Comparison of ENCODE assay signal across 10 mouse cellular contexts in genomic region chr10:42859781-42860158, GRCm38 (mm10). TPM values are rescaled to one million over a fixed set of nuclear protein-coding genes. Genes with fewer than 3 reads are reported as not detected.
DNase-seq lines count a peak whose midpoint lies in the region; ATAC-seq and TF ChIP-seq lines count a peak whose summit lies in the region.
"Had no signal": no experiment of that assay in that cellular context is flagged by ENCODE, and none has a peak within 500 bp of the region (broad histone marks: within the 10 kb centered on the region; RNA-seq: fewer than 3 reads in every experiment).

No protein-coding gene starts in this region.

- intact Hi-C loops in gastrocnemius, adult 2 months (cut with DNase I), result no loop called here
- intact Hi-C loops in gastrocnemius, postnatal 14 days (cut with DNase I; ENCODE audit: low total_unique reads), result no loop called here

- no peaks in the 10 kb centered on the region for H3K9me3 ChIP-seq in forebrain, embryonic 15.5 days
- H3K9me3 ChIP-seq in limb, embryonic 13.5 days, result no peaks in the 10 kb centered on the region
- H3K9me3 ChIP-seq in neural tube, embryonic 12.5 days, result no peaks in the 10 kb centered on the region
- peaks cover 5% of the 10 kb centered on the region; the same call in 1 of the 2 replicates for H3K9me3 ChIP-seq in heart, embryonic 10.5 days
- H3K9me3 ChIP-seq: limb, embryonic 15.5 days had no signal

- peaks cover 8% of the 10 kb centered on the region; the same call in 1 of the 2 replicates for H3K27me3 ChIP-seq in forebrain, embryonic 15.5 days
- H3K27me3 ChIP-seq in limb, embryonic 13.5 days, result 0 out of 2 replicates have a peak, but pooled peaks cover 6% of the 10 kb centered on the region
- no peaks in the 10 kb centered on the region for H3K27me3 ChIP-seq in neural tube, embryonic 12.5 days (replicated peaks)
- no peaks in the 10 kb centered on the region for H3K27me3 ChIP-seq in heart, embryonic 10.5 days (ENCODE audit: insufficient read depth, poor library complexity, severe bottlenecking)

- DNase-seq in gastrocnemius, adult 2 months, result no peak
- DNase-seq in gastrocnemius, postnatal 14 days, result no peak
- DNase-seq in heart, embryonic 10.5 days (ENCODE audit: low spot score), result no peak
- DNase-seq in right cerebral cortex, postnatal 4 days, result no peak
- no peak for DNase-seq in ovary, adult 18-20 months (ENCODE audit: low spot score)
- DNase-seq: lung, postnatal 14 days had no signal

- peak overlapping the region; percentile 56 for H3K4me2 ChIP-seq in forebrain, embryonic 15.5 days (replicated peaks)
- H3K4me2 ChIP-seq in limb, embryonic 13.5 days (replicated peaks), result peak overlapping the region; percentile 55
- peak overlapping the region; percentile 51 for H3K4me2 ChIP-seq in neural tube, embryonic 12.5 days (replicated peaks)

- H3K4me3 ChIP-seq in gastrocnemius, adult 2 months, result no peak overlapping the region
- H3K4me3 ChIP-seq in forebrain, embryonic 15.5 days, result no peak overlapping the region
- no peak overlapping the region for H3K4me3 ChIP-seq in limb, embryonic 13.5 days
- H3K4me3 ChIP-seq in neural tube, embryonic 12.5 days, result no peak overlapping the region
- H3K4me3 ChIP-seq in heart, embryonic 10.5 days, result no peak overlapping the region

- ATAC-seq in forebrain, embryonic 15.5 days (replicated peaks), result peak; percentile 12; the same call in 1 of the 2 replicates
- ATAC-seq in limb, embryonic 13.5 days (ENCODE audit: low FRiP score, low read depth), result no peak
- ATAC-seq in neural tube, embryonic 12.5 days (ENCODE audit: low FRiP score, low read depth), result peak; percentile 39

- no peaks in the 10 kb centered on the region for H3K36me3 ChIP-seq in forebrain, embryonic 15.5 days
- H3K36me3 ChIP-seq in limb, embryonic 13.5 days, result no peaks in the 10 kb centered on the region
- no peaks in the 10 kb centered on the region for H3K36me3 ChIP-seq in neural tube, embryonic 12.5 days
- no peaks in the 10 kb centered on the region for H3K36me3 ChIP-seq in heart, embryonic 10.5 days
- H3K36me3 ChIP-seq: limb, embryonic 15.5 days had no signal

- H3K27ac ChIP-seq in gastrocnemius, adult 2 months, result peak overlapping the region; percentile 70; the same call in 1 of the 2 replicates
- H3K27ac ChIP-seq in forebrain, embryonic 15.5 days (replicated peaks), result peak overlapping the region; percentile 86
- no peak overlapping the region for H3K27ac ChIP-seq in limb, embryonic 13.5 days
- peak overlapping the region; percentile 47; the same call in 1 of the 2 replicates for H3K27ac ChIP-seq in neural tube, embryonic 12.5 days
- no peak overlapping the region for H3K27ac ChIP-seq in heart, embryonic 10.5 days
- H3K27ac ChIP-seq: limb, embryonic 15.5 days had no signal

- 51% methylated on average over 2 of the region's 2 CpGs for WGBS in forebrain, embryonic 15.5 days
- 10% methylated on average over 2 of the region's 2 CpGs for WGBS in limb, embryonic 13.5 days
- WGBS in neural tube, embryonic 12.5 days, result 50% methylated on average over 2 of the region's 2 CpGs
- WGBS in heart, embryonic 10.5 days, result 45% methylated on average over 2 of the region's 2 CpGs

- peaks cover 55% of the 10 kb centered on the region for H3K4me1 ChIP-seq in forebrain, embryonic 15.5 days
- H3K4me1 ChIP-seq in limb, embryonic 13.5 days, result peaks cover 48% of the 10 kb centered on the region
- peaks cover 26% of the 10 kb centered on the region for H3K4me1 ChIP-seq in neural tube, embryonic 12.5 days
- H3K4me1 ChIP-seq in heart, embryonic 10.5 days, result peaks cover 11% of the 10 kb centered on the region

- peak overlapping the region; percentile 53 for H3K9ac ChIP-seq in forebrain, embryonic 15.5 days (replicated peaks)
- H3K9ac ChIP-seq in limb, embryonic 13.5 days, result no peak overlapping the region
- no peak overlapping the region for H3K9ac ChIP-seq in neural tube, embryonic 12.5 days
- H3K9ac ChIP-seq: limb, embryonic 15.5 days had no signal

- TF ChIP-seq CTCF in gastrocnemius, adult 2 months (IDR thresholded peaks at IDR 0.05), result no peak

RNA-seq across cellular contexts. Expression of gene Scml4, which starts 0.4 kb away (rescaled TPM):
- under 1 TPM; 0.46 to 0.59 TPM for total RNA-seq in gastrocnemius, adult 2 months (2021)
- 1 to 10 TPM; 2.0 to 2.8 TPM for total RNA-seq in gastrocnemius, postnatal 14 days (2021)
- 9.2 and 9.6 TPM in 2 replicates for polyA plus RNA-seq in forebrain, embryonic 15.5 days (2015; fragmentation: Nextera tagmentation; extraction: Ambion mirVana)
- 0.92 and 1.3 TPM in 2 replicates for polyA plus RNA-seq in limb, embryonic 13.5 days (2015; fragmentation: Nextera tagmentation; extraction: Ambion mirVana)
- polyA plus RNA-seq in neural tube, embryonic 12.5 days (2016; fragmentation: Nextera tagmentation; extraction: Ambion mirVana), result 2.8 and 3.0 TPM in 2 replicates
- polyA plus RNA-seq in heart, embryonic 10.5 days (2016; fragmentation: Nextera tagmentation; extraction: Ambion mirVana), result 0.79 and 1.0 TPM in 2 replicates

Comparison
In these comparisons a context has a peak if more than half of its experiments do, and no peak if none do; other contexts are left out.
1. H3K27ac ChIP-seq: peak in gastrocnemius, adult 2 months (single experiment), forebrain, embryonic 15.5 days (single experiment) and neural tube, embryonic 12.5 days (single experiment); none in limb, embryonic 13.5 days (single experiment) and heart, embryonic 10.5 days (single experiment).
2. Peak in every context shown above with its lines, with median percentiles within 50 percentile points of each other: H3K4me2 ChIP-seq.